Mouse (Mus musculus) heart, postnatal 0 days (tissue): ENCODE results near the gene Itga5.

Source experiments
- CTCF ChIP-seq: IDR thresholded peaks from 2 replicates; pipeline ENCODE4 v1.5.1; 2016; ENCODE audit warnings: antibody characterized with exemption, control low read depth, low read depth
- EP300 ChIP-seq: IDR thresholded peaks from 2 replicates; pipeline ENCODE4 v1.6.1; 2016; ENCODE audit warnings: antibody characterized with exemption, low read depth

DNA sequence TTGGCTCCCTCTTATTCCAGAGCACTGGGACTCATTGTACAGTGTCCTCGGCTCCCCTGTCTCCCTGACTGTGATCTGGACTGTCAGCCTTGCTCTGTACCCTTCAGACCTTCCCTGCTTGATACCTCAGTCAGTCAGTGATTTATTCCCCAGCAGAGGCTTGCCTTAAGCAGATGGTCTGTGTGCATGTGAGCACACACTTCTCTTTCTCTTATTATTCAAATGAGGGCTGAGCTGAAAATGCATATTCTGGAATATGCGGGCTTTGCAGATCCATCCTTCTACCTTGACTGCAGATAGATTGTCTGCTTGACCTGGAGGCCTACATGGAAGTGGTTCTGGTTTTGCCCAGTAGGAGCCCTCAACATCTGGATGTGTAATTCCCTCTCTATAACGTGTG lies 68.5 kb downstream of the Itga5 start:
- no peak for TF ChIP-seq CTCF
- no peak for TF ChIP-seq EP300
